Mouse (Mus musculus) G1E (cell line): ENCODE results near the gene Olfm1.

Source experiments
- CTCF ChIP-seq: IDR thresholded peaks from 2 replicates; pipeline ENCODE4 v1.5.1; 2012; ENCODE audit warnings: low read depth, low read length, inconsistent platforms, mixed read lengths
- GATA1 ChIP-seq: IDR thresholded peaks from 2 replicates; pipeline ENCODE4 v1.6.1; 2012; ENCODE audit warnings: borderline replicate concordance, low read length, inconsistent platforms, mixed read lengths
- GATA2 ChIP-seq: IDR thresholded peaks from 2 replicates; pipeline ENCODE4 v1.6.1; 2012; ENCODE audit warnings: low read depth, low read length, inconsistent platforms, borderline replicate concordance
- POLR2AphosphoS5 ChIP-seq: IDR thresholded peaks from 2 replicates; pipeline ENCODE4 v1.6.1; 2012; ENCODE audit warnings: low read depth, low read length, inconsistent platforms; ENCODE audit not compliant: insufficient replicate concordance
- TAL1 ChIP-seq: conservative IDR thresholded peaks from 2 replicates; pipeline ENCODE4 v1.6.1; 2012; ENCODE audit warnings: low read depth, low read length, inconsistent platforms, mixed read lengths

DNA sequence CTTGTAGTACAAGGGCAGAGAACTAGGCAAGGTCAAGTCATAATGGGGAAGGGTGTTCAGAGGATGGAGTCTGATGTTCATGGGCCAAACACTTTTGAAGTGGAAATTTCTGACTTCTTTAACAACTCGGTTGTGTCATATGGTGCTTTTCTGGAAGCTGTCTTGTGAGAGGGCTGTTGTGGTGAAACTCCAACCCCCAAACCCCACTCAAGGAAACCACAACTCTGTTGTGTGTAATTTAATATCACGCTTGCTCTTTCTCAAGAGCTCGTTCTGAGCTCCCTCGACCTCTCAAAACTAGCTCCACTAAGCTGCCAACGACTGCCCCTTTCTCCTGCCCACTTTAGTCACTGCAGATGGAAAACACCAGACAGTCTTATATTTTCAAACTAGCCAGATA, 47.1 kb upstream of the Olfm1 start:
- TF ChIP-seq GATA2 (no peak), CTCF (no peak), GATA1 (no peak), TAL1 (no peak), POLR2AphosphoS5 (no peak)
